Mouse (Mus musculus): Measurements from ENCODE around the gene Dhx38. TPM values are rescaled to one million over a fixed set of nuclear protein-coding genes. Genes with fewer than 3 reads are reported as not detected.

The Dhx38 gene
- polyA plus RNA-seq, 1 experiment from 2014 or later: 11.4 TPM

GRCm38 (mm10) chr8:109542748-109543519 lies 22.7 kb downstream of the Dhx38 start:
- WGBS: 67% methylated on average over 8 of the region's 8 CpGs
- no peak overlapping the region for H3K9ac ChIP-seq
- H3K4me2 ChIP-seq: no peak overlapping the region
- H3K36me3 ChIP-seq: peaks cover 12% of the 10 kb centered on the region
- H3K4me3 ChIP-seq: no peak overlapping the region
- ATAC-seq (replicated peaks; ENCODE audit: insufficient number of reproducible peaks, insufficient read depth, low FRiP score, low read depth): no peak
- H3K27me3 ChIP-seq: no peaks in the 10 kb centered on the region
- H3K27ac ChIP-seq: no peak overlapping the region
- H3K4me1 ChIP-seq (replicated peaks): no peaks in the 10 kb centered on the region
- H3K9me3 ChIP-seq (replicated peaks): no peaks in the 10 kb centered on the region

GRCm38 (mm10) chr8:109542165-109542564 lies 23.5 kb downstream of the Dhx38 start:
- H3K4me3 ChIP-seq: no peak overlapping the region
- no peaks in the 10 kb centered on the region for H3K4me1 ChIP-seq (replicated peaks)
- H3K27me3 ChIP-seq: no peaks in the 10 kb centered on the region
- no peak for ATAC-seq (replicated peaks; ENCODE audit: insufficient number of reproducible peaks, insufficient read depth, low FRiP score, low read depth)
- WGBS: 58% methylated on average over 5 of the region's 5 CpGs
- no peak overlapping the region for H3K4me2 ChIP-seq
- peaks cover 5% of the 10 kb centered on the region for H3K36me3 ChIP-seq
- no peak overlapping the region for H3K9ac ChIP-seq
- no peaks in the 10 kb centered on the region for H3K9me3 ChIP-seq (replicated peaks)
- no peak overlapping the region for H3K27ac ChIP-seq

GRCm38 (mm10) chr8:109536703-109537102 lies 29.0 kb downstream of the Dhx38 start:
- Histone ChIP-seq H3K27me3 (no peaks in the 10 kb centered on the region; the same call in 1 of the 2 replicates), H3K36me3 (no peaks in the 10 kb centered on the region), H3K27ac (no peak overlapping the region), H3K4me3 (no peak overlapping the region), H3K9me3 (replicated peaks) (no peaks in the 10 kb centered on the region), H3K9ac (no peak overlapping the region), H3K4me1 (replicated peaks) (0 out of 2 replicates have a peak, but pooled peaks cover 6% of the 10 kb centered on the region), H3K4me2 (peak overlapping the region; percentile 47)
- 6% methylated on average over 5 of the region's 5 CpGs for WGBS
- ATAC-seq (replicated peaks; ENCODE audit: insufficient number of reproducible peaks, insufficient read depth, low FRiP score, low read depth): peak; percentile 64

GRCm38 (mm10) chr8:109535140-109535990 lies 30.3 kb downstream of the Dhx38 start:
- H3K9ac ChIP-seq: no peak overlapping the region
- H3K4me3 ChIP-seq: no peak overlapping the region
- 81% methylated on average over 19 of the region's 19 CpGs for WGBS
- H3K9me3 ChIP-seq (replicated peaks): no peaks in the 10 kb centered on the region
- no peaks in the 10 kb centered on the region; the same call in 1 of the 2 replicates for H3K27me3 ChIP-seq
- no peaks in the 10 kb centered on the region for H3K36me3 ChIP-seq
- no peak overlapping the region for H3K4me2 ChIP-seq
- H3K4me1 ChIP-seq (replicated peaks): 0 out of 2 replicates have a peak, but pooled peaks cover 6% of the 10 kb centered on the region
- ATAC-seq (replicated peaks; ENCODE audit: insufficient number of reproducible peaks, insufficient read depth, low FRiP score, low read depth): no peak
- no peak overlapping the region for H3K27ac ChIP-seq

- Histone ChIP-seq H3K4me2 (no peak overlapping the region), H3K9ac (no peak overlapping the region), H3K9me3 (replicated peaks) (no peaks in the 10 kb centered on the region), H3K27me3 (no peaks in the 10 kb centered on the region), H3K4me1 (replicated peaks) (no peaks in the 10 kb centered on the region), H3K27ac (no peak overlapping the region), H3K4me3 (no peak overlapping the region), H3K36me3 (no peaks in the 10 kb centered on the region)
- WGBS: 65% methylated on average over 2 of the region's 2 CpGs
- no peak for ATAC-seq (replicated peaks; ENCODE audit: insufficient number of reproducible peaks, insufficient read depth, low FRiP score, low read depth)
Observed at GRCm38 (mm10) chr8:109524008-109524407, 41.7 kb downstream of the Dhx38 start.

- no peak overlapping the region for H3K4me2 ChIP-seq
- H3K27ac ChIP-seq: no peak overlapping the region
- 90% methylated on average over 5 of the region's 5 CpGs for WGBS
- H3K4me3 ChIP-seq: no peak overlapping the region
- no peaks in the 10 kb centered on the region for H3K36me3 ChIP-seq
- H3K9ac ChIP-seq: no peak overlapping the region
- H3K4me1 ChIP-seq (replicated peaks): no peaks in the 10 kb centered on the region
- no peaks in the 10 kb centered on the region for H3K27me3 ChIP-seq
- no peaks in the 10 kb centered on the region for H3K9me3 ChIP-seq (replicated peaks)
- no peak for ATAC-seq (replicated peaks; ENCODE audit: insufficient number of reproducible peaks, insufficient read depth, low FRiP score, low read depth)
Observed at GRCm38 (mm10) chr8:109505560-109505959, 60.1 kb downstream of the Dhx38 start.

- 51% methylated on average over 1 of the region's 1 CpGs for WGBS
- H3K4me1 ChIP-seq (replicated peaks): no peaks in the 10 kb centered on the region
- H3K4me3 ChIP-seq: no peak overlapping the region
- H3K9me3 ChIP-seq (replicated peaks): no peaks in the 10 kb centered on the region
- no peaks in the 10 kb centered on the region for H3K27me3 ChIP-seq
- no peak overlapping the region for H3K4me2 ChIP-seq
- no peak overlapping the region for H3K9ac ChIP-seq
- no peak overlapping the region for H3K27ac ChIP-seq
- ATAC-seq (replicated peaks; ENCODE audit: insufficient number of reproducible peaks, insufficient read depth, low FRiP score, low read depth): no peak
- H3K36me3 ChIP-seq: no peaks in the 10 kb centered on the region
Observed at GRCm38 (mm10) chr8:109503566-109503965, 62.1 kb downstream of the Dhx38 start.

GRCm38 (mm10) chr8:109499009-109499717 lies 66.5 kb downstream of the Dhx38 start:
- ATAC-seq (replicated peaks; ENCODE audit: insufficient number of reproducible peaks, insufficient read depth, low FRiP score, low read depth): no peak
- Histone ChIP-seq H3K4me3 (no peak overlapping the region), H3K9ac (no peak overlapping the region), H3K27me3 (no peaks in the 10 kb centered on the region), H3K4me1 (replicated peaks) (no peaks in the 10 kb centered on the region), H3K4me2 (no peak overlapping the region), H3K9me3 (replicated peaks) (no peaks in the 10 kb centered on the region), H3K36me3 (no peaks in the 10 kb centered on the region), H3K27ac (no peak overlapping the region)
- WGBS: 75% methylated on average over 16 of the region's 16 CpGs

Other genes with a start within 250 kb of the Dhx38 start
- gene Pmfbp1, start 71.8 kb downstream of the Dhx38 start, polyA plus RNA-seq (2015; fragmentation: Nextera tagmentation; extraction: Ambion mirVana): 0.10 and 0.11 TPM in 2 replicates
- gene Txnl4b, start within 50 bp of the Dhx38 start, polyA plus RNA-seq (2015; fragmentation: Nextera tagmentation; extraction: Ambion mirVana): 16.8 and 17.9 TPM in 2 replicates
- gene Hp, start 13.3 kb upstream of the Dhx38 start, polyA plus RNA-seq (2015; fragmentation: Nextera tagmentation; extraction: Ambion mirVana): 1.9 and 5.2 TPM in 2 replicates
- 33.7 and 39.7 TPM in 2 replicates for gene Dhodh, start 42.8 kb upstream of the Dhx38 start, polyA plus RNA-seq (2015; fragmentation: Nextera tagmentation; extraction: Ambion mirVana)
- gene Pkd1l3, start 48.7 kb upstream of the Dhx38 start, polyA plus RNA-seq (2015; fragmentation: Nextera tagmentation; extraction: Ambion mirVana): 0.06 and 0.08 TPM in 2 replicates
- 82.0 and 90.7 TPM in 2 replicates for gene Ist1, start 127.4 kb upstream of the Dhx38 start, polyA plus RNA-seq (2015; fragmentation: Nextera tagmentation; extraction: Ambion mirVana)
- 16.4 and 18.2 TPM in 2 replicates for gene Zfp821, start 139.7 kb upstream of the Dhx38 start, polyA plus RNA-seq (2015; fragmentation: Nextera tagmentation; extraction: Ambion mirVana)
- gene Atxn1l, start 171.9 kb upstream of the Dhx38 start, polyA plus RNA-seq (2015; fragmentation: Nextera tagmentation; extraction: Ambion mirVana): 4.4 and 5.0 TPM in 2 replicates
- 24.7 and 31.3 TPM in 2 replicates for gene Ap1g1, start 212.7 kb upstream of the Dhx38 start, polyA plus RNA-seq (2015; fragmentation: Nextera tagmentation; extraction: Ambion mirVana)

Data from heart, embryonic 15.5 days (tissue).